Comparison of ENCODE assay signal across 24 mouse cellular contexts in the genomic region with DNA sequence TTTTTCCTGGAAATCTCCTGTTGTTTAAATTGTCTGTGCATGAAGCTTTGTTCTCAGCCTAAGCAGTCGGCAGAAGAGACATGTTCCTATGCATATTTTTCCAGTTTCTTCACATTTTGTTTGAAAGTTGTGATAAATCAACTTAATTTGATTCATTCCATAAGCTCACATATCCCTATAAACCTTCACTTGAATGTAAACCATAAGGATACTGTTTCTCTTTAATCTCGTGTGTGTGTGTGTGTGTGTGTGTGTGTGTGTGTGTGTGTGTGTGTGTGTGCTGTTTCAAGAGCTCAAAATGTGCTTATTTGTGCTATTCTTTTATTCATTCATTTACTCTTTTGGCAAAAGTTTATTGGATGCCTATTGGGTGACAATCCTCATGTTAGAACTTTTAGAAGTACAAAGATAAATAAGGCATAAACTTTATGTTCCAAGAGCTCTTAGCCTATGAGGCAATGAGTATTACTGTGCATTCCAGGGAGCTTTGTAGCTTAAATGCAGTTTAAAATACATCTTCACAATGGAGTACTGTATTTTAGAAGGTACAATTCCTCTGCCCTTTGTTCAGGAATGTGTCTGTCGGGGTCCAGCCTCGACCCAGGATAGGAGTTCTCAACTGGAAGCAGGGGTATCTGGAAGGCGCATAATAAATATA.
"Had no signal": no experiment of that assay in that cellular context is flagged by ENCODE, and none has a peak within 500 bp of the region (broad histone marks: within the 10 kb centered on the region; RNA-seq: fewer than 3 reads in every experiment).

No protein-coding gene starts in this region.

- H3K9ac ChIP-seq: liver, embryonic 13.5 days; liver, embryonic 15.5 days; liver, postnatal 0 days; lung, embryonic 15.5 days; midbrain, embryonic 13.5 days; neural tube, embryonic 13.5 days; neural tube, embryonic 15.5 days had no signal

- H3K4me2 ChIP-seq: liver, embryonic 13.5 days; liver, embryonic 15.5 days; lung, embryonic 15.5 days; midbrain, embryonic 11.5 days; midbrain, embryonic 13.5 days; neural tube, embryonic 13.5 days; neural tube, embryonic 15.5 days had no signal

- H3K4me3 ChIP-seq: liver, embryonic 13.5 days; liver, embryonic 15.5 days; lung, embryonic 15.5 days; megakaryocyte, embryonic 14.5 days; midbrain, embryonic 13.5 days; myocyte; neural tube, embryonic 13.5 days; neural tube, embryonic 15.5 days had no signal

- H3K36me3 ChIP-seq: liver, embryonic 13.5 days; liver, embryonic 15.5 days; lung, embryonic 15.5 days; midbrain, embryonic 13.5 days; neural tube, embryonic 13.5 days; neural tube, embryonic 15.5 days had no signal

- H3K27me3 ChIP-seq: liver, embryonic 13.5 days; liver, embryonic 15.5 days; lung, embryonic 15.5 days; megakaryocyte, embryonic 14.5 days; midbrain, embryonic 13.5 days; neural tube, embryonic 13.5 days; neural tube, embryonic 15.5 days had no signal

- H3K27ac ChIP-seq: liver, embryonic 13.5 days; liver, embryonic 15.5 days; lung, embryonic 15.5 days; macrophage; midbrain, embryonic 13.5 days; neural tube, embryonic 13.5 days; neural tube, embryonic 15.5 days had no signal

- DNase-seq: liver, embryonic 13.5 days; liver, postnatal 0 days; lung, adult 2 months; lung, postnatal 14 days; lung, postnatal 36 days; retina, postnatal 1 day; right cerebral cortex, adult 18-20 months; right cerebral cortex, postnatal 25 days; right cerebral cortex, postnatal 4 days; spleen, adult 18-20 months; thymus, adult 2 months; thymus, postnatal 25 days; thymus, postnatal 4 days had no signal

- ATAC-seq: liver, postnatal 0 days; lung, postnatal 0 days; midbrain, embryonic 13.5 days; midbrain, embryonic 16.5 days had no signal

- H3K4me1 ChIP-seq: liver, embryonic 13.5 days; liver, embryonic 15.5 days; lung, embryonic 15.5 days; megakaryocyte, embryonic 14.5 days; midbrain, embryonic 13.5 days; neural tube, embryonic 13.5 days; neural tube, embryonic 15.5 days had no signal

- H3K9me3 ChIP-seq: liver, embryonic 13.5 days; liver, embryonic 15.5 days; lung, embryonic 15.5 days; megakaryocyte, embryonic 14.5 days; midbrain, embryonic 13.5 days; neural tube, embryonic 13.5 days; neural tube, embryonic 15.5 days had no signal
